Mouse (Mus musculus) G1E (cell line): Measurements from ENCODE around the gene Gnpat.

ENCODE experiments used
- CTCF ChIP-seq: IDR thresholded peaks from 2 replicates; pipeline ENCODE4 v1.5.1; 2012; ENCODE audit warnings: low read depth, low read length, inconsistent platforms, mixed read lengths
- GATA1 ChIP-seq: IDR thresholded peaks from 2 replicates; pipeline ENCODE4 v1.6.1; 2012; ENCODE audit warnings: borderline replicate concordance, low read length, inconsistent platforms, mixed read lengths
- TAL1 ChIP-seq: conservative IDR thresholded peaks from 2 replicates; pipeline ENCODE4 v1.6.1; 2012; ENCODE audit warnings: low read depth, low read length, inconsistent platforms, mixed read lengths

- no peak for TF ChIP-seq CTCF
- TF ChIP-seq TAL1, result no peak
- no peak for TF ChIP-seq GATA1
These were observed 62.9 kb downstream of the Gnpat start for GRCm38 (mm10) chr8:124925544-124926266.
